Mouse (Mus musculus) lung, adult 2 months (tissue): ENCODE data around the gene Wnt9a.

ENCODE experiments used
- CTCF ChIP-seq: fragments of 200-500 bp; IDR thresholded peaks from 2 replicates; pipeline ENCODE4 v1.5.1; 2011; ENCODE audit warnings: mild to moderate bottlenecking, low read length, control low read depth; ENCODE audit not compliant: insufficient read depth
- POLR2A ChIP-seq: fragments of 200-500 bp; IDR thresholded peaks from 2 replicates; pipeline ENCODE4 v1.6.1; 2011; ENCODE audit warnings: low read depth, mild to moderate bottlenecking, control low read depth, low read length, borderline replicate concordance; ENCODE audit errors: extremely low read depth

- no peak for TF ChIP-seq POLR2A
- TF ChIP-seq CTCF: no peak
Observed at GRCm38 (mm10) chr11:59312501-59312900, 5.8 kb downstream of the Wnt9a start.
